Mouse (Mus musculus) stomach, postnatal 0 days (tissue): ENCODE measurements around the gene Dixdc1.

Source experiments
- CTCF ChIP-seq: IDR thresholded peaks from 2 replicates; pipeline ENCODE4 v1.5.1; 2016; ENCODE audit warnings: antibody characterized with exemption, low read depth, mild to moderate bottlenecking, moderate library complexity
- EP300 ChIP-seq: optimal IDR thresholded peaks from 2 replicates; pipeline ENCODE3; 2016; ENCODE audit warnings: antibody characterized with exemption

DNA sequence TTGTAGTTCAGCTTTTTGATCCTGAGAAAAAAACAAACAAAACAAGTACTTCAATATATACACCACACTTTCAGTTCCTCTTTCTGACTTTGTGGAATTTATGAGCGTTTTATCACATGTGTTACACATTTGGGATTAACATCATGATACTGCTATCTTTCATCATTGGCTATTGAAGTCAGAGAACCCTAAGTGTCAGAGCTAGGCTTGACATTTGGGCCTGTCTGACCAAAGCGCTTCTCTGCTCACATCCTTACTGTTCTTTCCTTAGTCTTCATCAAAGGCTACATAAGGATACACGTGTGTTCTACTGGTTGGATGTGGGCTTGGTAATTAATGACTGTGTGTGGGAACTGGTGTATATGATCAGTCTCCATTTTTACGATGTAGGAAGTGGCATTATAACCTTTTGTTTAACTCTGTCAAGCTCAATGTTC is 34.7 kb upstream of the Dixdc1 start:
- no peak for TF ChIP-seq CTCF
- TF ChIP-seq EP300 = no peak
